Mouse (Mus musculus): ENCODE measurements around the gene Lrrk1.

Gene Lrrk1

DNA sequence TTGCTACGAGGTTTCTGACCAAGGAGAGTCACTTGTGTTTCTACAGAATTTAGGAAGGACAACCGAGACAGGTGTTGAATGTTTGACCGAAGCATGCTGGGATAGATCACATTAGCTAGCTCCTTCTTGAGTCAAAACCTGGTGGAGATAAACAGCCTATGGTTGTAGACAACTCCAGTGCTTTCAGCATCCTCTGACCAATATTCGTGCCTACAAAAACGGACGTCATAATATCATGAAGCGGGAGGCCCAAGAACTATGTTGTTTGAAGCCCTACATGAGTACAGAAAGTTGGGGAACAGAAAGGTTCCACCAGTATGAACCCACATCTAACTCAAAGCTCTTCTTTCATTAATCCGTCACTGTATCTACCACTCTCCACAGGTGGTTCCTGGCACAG lies 3.3 kb downstream of the Lrrk1 start:
- in situ Hi-C loops (cut with MseI, MboI), result loop anchor here (5.0 kb wide), 1 partner anchor 73 kb away; no protein-coding TSS in a partner anchor

DNA sequence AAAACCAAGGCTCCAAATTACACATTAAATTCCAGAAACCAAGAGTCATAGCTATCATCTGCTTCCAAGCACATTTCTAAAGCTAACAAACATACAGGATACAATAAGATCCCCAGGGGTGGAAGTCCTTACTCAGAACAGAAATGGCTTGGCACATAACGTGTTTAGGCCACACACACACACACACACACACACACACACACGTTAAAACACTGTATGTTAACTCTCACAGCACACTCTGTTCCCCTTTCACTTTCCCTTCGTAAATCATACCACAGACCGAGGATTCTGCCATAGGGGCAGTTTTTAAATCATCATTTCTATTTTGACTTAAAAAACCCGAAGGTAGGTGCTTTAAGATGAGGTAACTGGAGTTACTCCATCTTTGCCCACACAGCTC lies 3.9 kb downstream of the Lrrk1 start:
- in situ Hi-C loops (cut with MseI, MboI), result no loop called here

DNA sequence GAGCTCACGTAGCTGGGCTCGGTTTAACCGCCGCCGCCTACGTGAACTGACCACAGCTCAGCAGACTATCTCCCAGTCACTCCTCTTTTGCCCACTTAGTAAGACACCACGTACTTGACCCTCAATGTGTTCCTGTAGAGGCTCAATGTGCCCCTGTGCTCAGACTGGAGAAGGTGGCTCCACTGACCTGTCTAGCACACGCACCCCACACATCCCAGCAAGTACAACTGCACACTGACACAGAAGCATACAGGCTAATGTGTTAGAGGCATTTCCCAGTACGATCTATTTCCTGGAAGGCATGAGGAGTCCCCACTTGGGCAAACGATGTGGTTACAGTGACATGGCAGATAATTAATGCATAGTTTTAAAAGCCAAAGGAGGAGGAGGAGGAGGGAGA lies 11.6 kb downstream of the Lrrk1 start:
- in situ Hi-C loops (cut with MseI, MboI), result no loop called here

DNA sequence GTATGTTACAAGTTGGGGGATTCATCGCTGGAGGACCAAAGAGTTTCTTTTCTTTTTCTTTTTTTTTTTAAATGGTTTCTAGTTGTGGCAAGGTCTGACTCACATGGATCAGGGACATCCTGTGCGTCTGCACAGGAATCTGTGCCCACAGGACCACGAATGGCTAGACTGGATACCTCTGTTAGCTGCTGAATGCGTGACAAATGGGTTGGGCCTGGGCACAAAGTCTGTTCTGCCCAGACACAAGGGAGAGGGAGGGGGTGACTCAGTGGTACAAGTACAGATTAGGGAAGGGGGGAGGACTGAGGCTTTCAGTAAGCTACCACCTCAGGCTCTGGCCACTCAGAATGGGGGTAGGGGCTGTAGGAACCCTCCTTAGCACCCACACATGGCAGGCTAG lies 12.4 kb downstream of the Lrrk1 start:
- in situ Hi-C loops (cut with MseI, MboI), result no loop called here

DNA sequence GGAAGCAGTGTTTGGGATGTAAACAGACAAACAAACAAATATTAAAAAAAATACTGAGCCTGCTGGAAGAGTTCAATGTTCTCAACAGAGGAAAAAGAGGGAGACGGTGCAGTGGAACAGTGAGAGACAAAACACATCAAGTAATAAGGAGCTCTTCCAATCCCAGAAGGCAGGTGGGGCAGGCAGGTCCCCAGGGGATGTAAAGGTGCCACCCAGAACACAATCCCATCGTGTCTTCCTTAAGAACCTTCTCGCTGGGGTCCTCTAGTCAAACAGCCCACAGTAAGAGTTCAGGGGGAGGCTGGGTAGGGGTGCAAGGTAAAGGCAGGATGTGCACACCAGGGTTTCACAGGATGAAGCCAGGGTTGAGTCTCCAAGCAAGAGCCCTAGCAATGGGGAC lies 14.8 kb downstream of the Lrrk1 start:
- in situ Hi-C loops (cut with MseI, MboI), result no loop called here

DNA sequence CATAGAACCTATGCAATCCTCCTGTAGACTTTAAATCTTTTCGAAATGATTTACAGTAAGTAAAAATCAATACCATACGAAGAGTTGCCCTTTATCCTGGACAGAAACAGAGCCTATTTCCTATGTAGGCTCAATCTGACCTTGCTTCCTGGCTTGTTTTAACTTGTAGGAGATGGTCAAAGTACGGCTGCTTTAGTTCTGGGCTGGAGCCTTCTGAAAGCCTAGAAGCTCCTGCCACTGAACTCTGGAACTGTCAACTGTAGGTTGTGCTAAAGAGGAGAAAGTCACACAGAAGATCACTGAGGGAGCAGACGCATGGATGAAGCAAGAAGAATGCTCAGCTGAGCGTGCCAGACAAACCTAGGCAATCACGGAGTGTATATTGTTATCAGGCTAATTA lies 17.2 kb downstream of the Lrrk1 start:
- in situ Hi-C loops (cut with MseI, MboI), result no loop called here

DNA sequence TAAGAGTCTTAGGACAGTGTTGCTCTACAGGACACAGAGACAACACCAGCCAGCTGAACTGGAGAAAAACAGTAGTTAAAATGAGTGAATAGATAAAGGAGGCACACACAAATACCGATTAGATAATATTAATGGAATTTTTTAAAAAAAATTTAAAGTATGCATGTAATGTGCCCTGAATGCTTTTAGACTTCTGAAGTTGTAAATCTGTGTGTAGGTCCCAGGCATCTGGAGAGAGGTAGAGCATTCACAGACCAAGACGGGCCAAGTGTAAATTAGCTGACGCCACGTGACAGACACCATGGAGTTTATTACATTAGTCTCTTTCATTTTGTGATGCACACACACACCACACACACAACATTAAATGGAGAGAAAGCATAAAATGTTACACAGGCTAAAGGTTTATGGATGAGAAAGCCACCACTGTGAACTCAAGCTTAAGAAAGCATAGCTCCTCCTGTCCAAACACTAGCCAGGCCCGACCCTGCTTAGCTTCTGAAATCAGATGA lies 18.2 kb downstream of the Lrrk1 start:
- in situ Hi-C loops (cut with MseI, MboI), result no loop called here

DNA sequence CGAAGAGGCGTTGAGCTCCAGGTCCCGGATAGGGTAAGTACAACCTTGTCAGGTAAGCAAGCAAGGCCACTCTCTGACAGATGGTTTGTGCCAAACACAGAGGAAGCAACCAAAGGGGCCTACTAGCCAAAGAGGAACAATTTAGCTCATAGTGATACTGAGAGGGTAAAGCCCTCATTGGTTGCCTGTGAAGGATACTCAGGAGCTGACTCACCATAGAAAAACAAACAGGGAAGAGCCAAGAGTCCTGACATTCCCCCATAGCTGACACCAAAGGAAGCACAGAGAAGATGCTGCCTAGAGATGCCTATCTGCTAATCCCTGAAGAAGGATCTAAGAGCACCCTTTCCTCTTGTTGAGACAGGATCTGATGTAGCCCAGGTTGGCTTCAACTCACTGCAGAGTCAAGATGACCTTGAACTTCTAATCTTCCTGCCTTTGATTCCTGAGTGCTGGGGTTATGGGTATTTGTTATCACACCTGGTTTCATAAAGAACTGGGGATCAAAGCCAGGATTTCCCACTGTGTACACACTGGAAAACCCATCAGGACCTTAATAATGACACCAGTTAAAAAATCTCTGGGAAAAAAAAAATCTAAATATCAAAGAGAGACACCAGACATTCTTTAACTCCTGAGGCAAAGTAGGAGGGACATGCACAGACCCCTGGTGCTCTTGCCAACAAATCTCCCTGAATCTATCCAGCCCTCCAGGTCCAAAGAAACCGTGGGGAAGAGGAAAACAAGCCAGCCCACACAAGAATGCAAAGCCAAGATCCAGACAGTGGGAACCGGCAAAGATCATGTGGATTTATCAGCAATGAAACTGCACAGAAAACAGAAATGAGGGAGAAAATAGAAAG lies 18.8 kb downstream of the Lrrk1 start:
- in situ Hi-C loops (cut with MseI, MboI), result no loop called here

DNA sequence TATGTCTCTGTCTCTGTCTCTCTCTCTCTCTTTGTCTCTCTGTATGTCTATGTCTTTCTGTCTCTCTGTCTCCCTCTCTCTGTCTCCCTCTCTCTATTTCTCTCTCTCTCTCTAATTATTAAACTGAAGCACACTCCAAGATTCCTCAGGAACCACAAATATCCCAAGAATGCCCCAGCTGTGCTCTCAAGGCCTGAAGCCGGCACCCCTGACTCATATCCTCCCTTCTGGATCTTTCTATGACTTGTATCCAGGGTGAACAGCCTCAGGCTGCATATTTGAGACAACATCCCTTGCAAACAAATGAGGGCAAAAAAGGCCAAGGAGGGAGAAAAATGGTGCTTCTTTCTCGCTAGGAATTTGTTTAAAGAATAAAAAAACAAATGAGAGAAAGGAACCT lies 22.2 kb downstream of the Lrrk1 start, which contains the start of gene Gm10974:
Gm10974 (plus strand) TSS at position 2 of the 400 bp plus-strand sequence.
- in situ Hi-C loops (cut with MseI, MboI), result no loop called here

DNA sequence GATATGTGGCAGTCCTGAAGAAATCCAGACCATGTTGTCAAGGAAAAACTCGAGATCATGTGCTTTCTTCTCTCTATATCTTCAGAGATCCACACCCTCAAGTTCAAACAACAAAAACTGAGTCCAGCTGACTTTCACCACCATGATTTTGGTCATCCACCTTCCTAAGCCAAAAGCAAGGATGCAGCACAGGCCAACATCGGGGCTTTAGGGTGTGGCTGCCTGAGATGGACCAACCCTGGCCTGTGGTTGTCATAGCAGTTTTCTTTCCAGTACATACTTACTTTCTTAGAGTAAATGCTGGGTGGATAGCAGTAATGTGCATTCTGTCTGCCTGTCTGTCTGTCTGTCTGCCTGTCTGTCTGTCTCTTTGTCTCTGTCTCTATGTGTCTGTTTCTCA lies 22.7 kb downstream of the Lrrk1 start:
- in situ Hi-C loops (cut with MseI, MboI), result no loop called here

DNA sequence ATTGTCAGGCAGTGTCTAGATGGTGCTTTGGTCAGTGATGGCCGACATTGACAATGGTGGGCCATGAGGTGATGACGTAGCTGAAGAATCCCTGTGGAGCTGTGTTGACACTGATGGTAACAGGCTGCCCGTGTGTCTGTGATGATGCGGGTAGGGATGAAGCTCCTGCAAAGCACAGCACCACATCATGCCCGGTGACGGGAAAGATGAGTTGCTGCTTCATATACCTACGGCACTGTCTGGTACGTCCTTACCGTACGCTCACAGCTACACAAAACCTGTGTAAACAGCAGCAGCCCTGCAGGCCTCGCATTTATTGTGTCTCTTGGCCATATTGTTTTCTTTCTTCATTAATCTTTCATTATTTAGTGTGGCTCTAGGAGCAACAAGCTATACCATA lies 23.7 kb downstream of the Lrrk1 start:
- in situ Hi-C loops (cut with MseI, MboI), result no loop called here

DNA sequence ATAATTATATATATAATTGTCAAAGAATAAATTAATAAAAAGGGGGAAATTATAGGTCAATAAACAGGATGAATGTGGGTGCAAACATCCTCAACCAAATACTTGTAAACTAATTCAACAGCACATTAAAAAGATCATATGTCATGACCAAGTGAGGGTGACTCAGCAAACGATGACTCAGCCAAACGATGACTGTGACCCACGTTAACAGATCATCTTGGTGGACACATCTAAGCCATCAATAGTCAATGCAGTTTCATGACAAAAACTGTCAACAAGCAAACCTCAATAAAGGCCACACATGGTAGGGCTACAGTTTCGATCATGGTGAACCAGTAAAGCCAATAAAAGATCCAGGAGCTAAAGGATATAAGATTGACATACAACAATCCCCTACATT lies 29.1 kb downstream of the Lrrk1 start:
- in situ Hi-C loops (cut with MseI, MboI), result no loop called here

DNA sequence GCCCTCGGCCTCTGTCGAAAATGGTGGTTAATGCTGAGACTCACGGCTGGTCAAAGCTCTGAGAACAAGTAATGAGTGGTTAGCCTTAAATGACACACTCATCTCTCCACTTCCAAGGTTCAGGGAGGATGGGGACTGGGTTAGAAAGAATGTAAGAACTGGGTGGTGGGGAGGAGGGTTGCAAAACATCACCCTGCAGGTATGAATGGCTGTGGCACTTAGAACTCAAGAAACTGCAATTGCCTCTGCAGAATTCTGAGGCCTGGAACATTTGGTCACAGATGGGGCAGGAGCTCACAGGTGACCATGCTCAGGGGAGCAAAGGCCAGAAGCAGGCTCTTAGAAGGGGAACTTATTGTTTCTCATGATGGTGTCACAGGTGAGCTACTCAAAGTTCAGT lies 29.7 kb downstream of the Lrrk1 start:
- in situ Hi-C loops (cut with MseI, MboI), result no loop called here

DNA sequence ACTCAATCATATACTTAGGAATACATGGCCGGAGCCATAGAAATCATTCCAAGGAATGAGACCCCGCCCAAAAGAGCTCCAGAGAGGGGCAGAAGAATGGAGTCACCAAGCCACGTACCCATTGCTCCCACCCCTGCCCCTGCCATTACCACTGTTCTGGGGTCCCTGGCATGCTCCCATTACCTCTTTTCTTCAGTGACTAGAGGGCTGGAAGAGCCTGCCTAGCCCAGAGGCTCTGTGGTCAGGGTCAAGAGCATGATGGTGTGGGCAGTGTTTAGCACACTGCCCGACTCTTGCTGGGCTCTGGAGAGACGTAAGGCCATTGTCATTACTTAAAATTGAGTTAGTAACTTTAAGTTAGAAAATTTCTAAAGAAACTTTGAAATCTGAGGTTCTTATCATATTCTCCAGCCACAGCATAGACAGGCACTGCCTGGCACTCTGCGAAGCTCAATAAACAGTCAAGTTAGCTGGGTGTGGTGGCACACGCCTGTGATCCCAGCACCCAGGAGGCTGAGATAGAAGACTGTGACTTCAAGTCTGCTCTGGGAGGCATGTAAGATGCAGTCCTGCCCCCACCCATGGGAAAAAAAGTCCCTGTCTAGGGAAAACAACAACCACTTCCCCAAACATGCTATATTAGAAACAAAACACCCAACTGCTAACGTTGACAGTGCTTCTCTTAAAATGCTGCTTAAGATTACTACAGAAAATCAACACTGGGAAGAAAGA lies 32.2 kb downstream of the Lrrk1 start:
- in situ Hi-C loops (cut with MseI, MboI), result no loop called here

DNA sequence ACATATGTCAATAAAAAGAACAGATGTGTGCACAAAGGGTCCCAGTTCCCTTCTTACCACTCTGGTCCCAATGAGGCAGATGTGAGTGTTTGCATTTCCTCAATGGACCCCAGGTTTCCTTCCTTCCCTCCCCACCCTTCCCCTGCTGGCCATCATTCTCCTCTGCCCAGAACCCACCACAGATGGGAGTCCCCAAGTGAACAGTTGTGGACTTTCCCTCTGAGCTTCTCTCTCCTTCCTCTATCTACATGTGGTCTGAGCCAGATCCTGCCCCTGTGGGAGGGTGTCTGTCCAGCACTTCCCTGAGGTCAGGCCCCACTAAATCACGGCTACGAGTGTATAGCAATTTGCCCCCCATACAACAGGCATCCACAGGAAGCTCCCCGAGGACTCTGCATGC lies 33.2 kb downstream of the Lrrk1 start:
- in situ Hi-C loops (cut with MseI, MboI), result no loop called here

DNA sequence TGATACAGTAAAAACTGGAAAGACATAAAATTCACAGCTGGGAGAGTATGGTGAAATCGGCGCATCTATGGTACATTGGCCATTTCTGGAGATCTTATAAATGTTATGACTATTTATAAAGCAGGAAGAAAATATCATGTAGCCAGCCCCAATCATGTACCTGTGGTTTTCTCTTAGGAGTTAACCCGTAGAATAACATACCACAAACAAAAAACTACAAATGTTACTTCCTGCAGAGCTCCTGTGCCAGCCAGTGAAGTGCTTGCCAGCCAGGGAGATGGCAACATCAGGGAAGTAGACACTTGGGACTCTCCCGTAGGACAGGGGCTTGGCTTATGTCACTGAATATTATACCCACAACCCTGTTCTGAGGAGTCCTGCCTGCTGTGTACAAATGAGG lies 37.1 kb downstream of the Lrrk1 start:
- in situ Hi-C loops (cut with MseI, MboI), result no loop called here

DNA sequence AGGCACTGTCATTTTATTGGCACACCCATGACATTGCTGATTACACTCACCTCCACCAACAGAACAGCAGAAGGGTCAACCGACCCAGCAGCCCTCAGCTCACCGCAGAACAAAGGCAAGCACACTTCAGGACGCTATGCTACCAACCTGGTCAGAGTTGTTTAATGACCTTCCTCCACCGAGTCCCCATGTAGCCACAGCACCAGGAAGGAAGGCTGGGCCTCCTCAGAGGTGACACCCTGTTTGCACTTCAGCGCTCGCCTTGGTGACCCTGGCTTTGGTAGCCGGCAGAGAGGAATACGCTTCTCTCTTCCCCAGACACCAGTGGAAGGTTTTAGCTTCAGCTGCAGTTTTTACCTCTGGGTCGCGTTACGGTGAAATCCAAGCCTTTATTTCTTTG lies 38.5 kb downstream of the Lrrk1 start:
- in situ Hi-C loops (cut with MseI, MboI), result no loop called here

DNA sequence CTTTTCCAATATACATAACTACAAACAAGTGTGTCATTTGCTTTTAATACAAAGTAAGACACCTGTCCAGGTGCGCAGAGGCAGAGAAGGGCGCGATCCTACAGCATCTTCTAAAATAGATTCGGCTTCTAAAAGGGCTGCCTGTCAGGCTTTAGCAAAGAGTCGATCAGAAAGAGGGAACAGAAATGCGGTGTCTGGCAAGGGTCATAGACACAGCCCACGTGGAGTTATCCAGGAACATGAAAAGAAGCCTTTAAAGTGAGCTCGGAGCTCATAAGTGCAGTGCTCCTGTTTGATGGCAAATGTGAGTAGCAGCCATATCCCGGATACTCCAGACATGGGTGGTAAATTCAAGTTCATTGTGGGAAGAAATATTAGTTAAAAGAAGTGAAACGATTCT lies 39.6 kb downstream of the Lrrk1 start:
- in situ Hi-C loops (cut with MseI, MboI), result no loop called here

DNA sequence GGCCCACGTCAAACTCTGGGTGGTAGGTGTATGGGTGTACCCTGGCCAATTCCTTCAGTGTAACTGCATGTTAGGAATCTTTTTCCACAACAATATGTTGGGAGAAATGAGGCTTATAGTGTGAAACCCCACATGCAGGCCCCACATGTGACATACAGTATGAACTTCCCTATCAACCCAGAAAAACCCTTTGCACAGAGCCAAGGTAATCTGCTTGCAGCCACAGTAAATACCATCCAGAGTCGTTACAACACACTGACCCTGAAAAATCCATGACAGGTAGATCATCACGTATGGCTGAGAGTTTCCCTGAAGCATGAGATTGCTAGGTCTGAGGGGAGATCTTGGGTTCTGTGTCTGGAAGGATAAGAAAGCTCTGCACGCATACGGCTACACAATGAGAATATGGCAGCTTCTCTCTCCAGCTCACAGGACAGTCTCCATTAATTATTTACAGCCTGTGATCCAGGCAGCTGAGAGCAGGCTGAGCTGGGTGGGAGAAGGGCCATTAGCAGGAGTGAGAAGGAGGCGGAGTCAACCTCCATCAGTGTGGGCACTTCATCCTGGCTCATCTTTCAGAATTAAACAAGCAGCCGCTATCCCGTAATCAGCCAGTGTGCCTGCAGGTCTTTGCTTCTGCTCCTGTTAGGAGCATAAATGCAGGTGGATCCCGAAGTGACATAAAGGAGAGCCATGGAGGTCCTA lies 41.0 kb downstream of the Lrrk1 start:
- in situ Hi-C loops (cut with MseI, MboI), result no loop called here

DNA sequence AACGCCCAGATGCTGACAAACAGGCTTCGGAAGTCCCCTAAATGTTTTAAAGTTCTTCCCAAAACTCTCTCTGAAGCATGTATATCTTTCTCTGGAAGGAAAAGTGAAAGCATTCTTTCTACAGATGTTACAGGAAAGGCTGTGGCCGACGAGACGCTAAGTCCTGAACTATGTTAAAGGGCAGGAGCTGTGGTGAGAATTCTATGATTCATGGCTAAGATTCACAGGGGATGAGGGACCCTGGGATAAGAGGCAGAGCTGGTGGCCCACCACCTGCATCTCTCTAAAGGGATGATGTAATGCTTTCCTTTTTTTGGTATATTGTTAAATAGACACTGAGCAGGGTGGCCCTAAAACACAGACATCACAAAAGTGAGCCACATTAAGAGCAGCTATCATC lies 44.8 kb downstream of the Lrrk1 start:
- in situ Hi-C loops (cut with MseI, MboI), result no loop called here

DNA sequence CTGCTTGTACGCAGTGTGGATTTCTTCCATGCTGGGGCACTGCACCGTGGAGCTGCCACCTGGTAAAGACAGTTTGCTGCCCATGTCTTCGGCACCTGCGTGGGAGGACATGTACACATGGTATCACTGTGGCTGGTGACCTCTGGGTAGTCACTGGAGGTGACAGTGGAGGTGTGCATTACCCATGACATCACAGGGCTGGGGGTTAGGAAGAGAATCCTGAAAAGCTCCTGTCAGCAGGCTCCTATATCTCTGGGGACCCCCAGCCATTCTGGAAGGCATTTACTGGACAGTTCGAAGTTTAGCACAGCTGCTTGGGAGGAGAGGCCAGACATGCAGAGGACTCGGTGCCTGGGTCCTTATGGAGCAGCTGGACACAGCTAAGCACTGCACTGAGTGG lies 45.3 kb downstream of the Lrrk1 start:
- in situ Hi-C loops (cut with MseI, MboI), result no loop called here

DNA sequence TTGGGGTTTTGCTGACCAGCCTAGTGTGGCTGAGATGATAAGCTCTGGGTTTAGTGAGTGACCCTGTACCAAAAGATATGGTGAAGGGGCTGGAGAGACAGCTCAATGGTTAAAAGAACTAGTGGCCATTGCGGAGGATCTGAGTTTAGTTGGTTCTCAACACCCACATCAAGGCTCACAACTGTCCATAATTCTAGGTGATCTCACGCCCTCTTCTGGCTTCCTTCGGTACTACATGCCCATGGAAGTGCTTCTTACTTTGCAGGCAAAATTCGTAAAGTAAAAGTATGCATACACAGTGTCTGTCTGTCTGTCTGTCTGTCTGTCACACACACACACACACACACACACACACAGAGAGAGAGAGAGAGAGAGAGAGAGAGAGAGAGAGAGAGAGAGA lies 45.8 kb downstream of the Lrrk1 start:
- in situ Hi-C loops (cut with MseI, MboI), result no loop called here

Measured in mouse trophoblast stem cell (cell line).